ENCODE assay signal across 7 mouse cellular contexts in genomic region chr8:127495226-127495780, GRCm38 (mm10).
DNase-seq lines count a peak whose midpoint lies in the region; ATAC-seq lines count a peak whose summit lies in the region.

No protein-coding gene starts in this region.

- ATAC-seq in granulocyte monocyte progenitor cell, adult 5-6 weeks (replicated peaks; ENCODE audit: poor library complexity, severe bottlenecking): 0 out of 2 replicates have a peak, but pooled peaks have one; percentile 21

- intact Hi-C loops in left cerebral cortex, postnatal 4 days (cut with DNase I): no loop called here
- intact Hi-C loops in heart, postnatal 10 days (cut with DNase I): no loop called here

- peak; percentile 5 for DNase-seq in left cerebral cortex, postnatal 4 days
- no peak for DNase-seq in left cerebral cortex, adult 9 months (ENCODE audit: low spot score in 2 of 2)
- peak; percentile 41 for DNase-seq in R1 (ENCODE audit: low read depth, low spot score)
- peak; percentile 26 to 51 for DNase-seq in thymus, adult 18-20 months
- no peak for DNase-seq in heart, postnatal 10 days
- no peak for DNase-seq in frontal cortex, postnatal 14 days (ENCODE audit: low spot score in 2 of 2)

Comparison
In these comparisons a context has a peak if more than half of its experiments do, and no peak if none do; other contexts are left out.
1. DNase-seq: peak in left cerebral cortex, postnatal 4 days (single experiment), R1 (single experiment) and thymus, adult 18-20 months (2 of 2); none in left cerebral cortex, adult 9 months (0 of 2), heart, postnatal 10 days (0 of 2) and frontal cortex, postnatal 14 days (0 of 2).